Mouse (Mus musculus) v-Abl transformed pro-B cells (cell line): ENCODE measurements around the gene Rps25.

Experiments
- in situ Hi-C, 2 experiments: fragments of 400-800 bp; cut with MboI; formaldehyde crosslinking; loops; one replicate each; pipeline ENCODE4 v1.15.1; 2025; ENCODE audit not compliant: unreplicated experiment in 2 of 2

The Rps25 gene

GRCm38 (mm10) chr9:44450387-44450786 lies 43.4 kb downstream of the Rps25 start:
- in situ Hi-C loops: loop anchor here (5.0 to 25.0 kb wide), 5 partner anchors 52 to 962 kb away; partner anchors contain the start of gene Ube4a (in 1 of the 2)

GRCm38 (mm10) chr9:44454132-44454890 lies 47.4 kb downstream of the Rps25 start:
- in situ Hi-C loops: loop anchor here (5.0 to 25.0 kb wide), 5 partner anchors 48 to 958 kb away; partner anchors contain the start of gene Ube4a (in 1 of the 2)

- in situ Hi-C loops: loop anchor here (5.0 to 25.0 kb wide), 5 partner anchors 47 to 957 kb away; partner anchors contain the start of gene Ube4a (in 1 of the 2)
Measured at GRCm38 (mm10) chr9:44454891-44455220, 47.9 kb downstream of the Rps25 start, which contains the start of gene Upk2. Upk2 (minus strand) TSS chr9:44454976.

- in situ Hi-C loops: loop anchor here (5.0 to 25.0 kb wide), 4 partner anchors 45 to 955 kb away; partner anchors contain the start of gene Ube4a (in 1 of the 2)
Measured at GRCm38 (mm10) chr9:44457035-44457742, 50.2 kb downstream of the Rps25 start.
